Mouse (Mus musculus) frontal cortex, postnatal 10 days (tissue): ENCODE results near the gene Hsd11b1.
"Not testable (repeated sequence)": the region's sequence is repeated elsewhere in the genome, so short reads cannot be mapped to it uniquely, and the experiment has no call there.

Experiments used
- DNase-seq, 2 experiments: peaks; one replicate each; pipeline ENCODE4 v3.0.0; 2022; ENCODE audit warnings: low spot score in 2 of 2, mixed read lengths in 1 of 2

Hsd11b1 gene

GRCm38 (mm10) chr1:193263955-193264598, at the start of gene Hsd11b1:
Gene Hsd11b1, minus strand, starts transcription at chr1:193264075.
- DNase-seq, result no peak

GRCm38 (mm10) chr1:193311596-193311995, 47.7 kb upstream of the Hsd11b1 start:
- DNase-seq, result no peak

GRCm38 (mm10) chr1:193310519-193311085, 46.7 kb upstream of the Hsd11b1 start:
- DNase-seq, result no peak

- DNase-seq, result no peak
Measured at GRCm38 (mm10) chr1:193309785-193310518, 46.1 kb upstream of the Hsd11b1 start.

GRCm38 (mm10) chr1:193306832-193307231, 43.0 kb upstream of the Hsd11b1 start:
- no peak for DNase-seq

- no peak for DNase-seq
Measured at GRCm38 (mm10) chr1:193305386-193305785, 41.5 kb upstream of the Hsd11b1 start.

GRCm38 (mm10) chr1:193303096-193303495, 39.2 kb upstream of the Hsd11b1 start:
- DNase-seq, result no peak

- DNase-seq, result no peak
Measured at GRCm38 (mm10) chr1:193302093-193302405, 38.2 kb upstream of the Hsd11b1 start.

GRCm38 (mm10) chr1:193301216-193302092, 37.6 kb upstream of the Hsd11b1 start:
- DNase-seq, result no peak

- DNase-seq, result no peak
Measured at GRCm38 (mm10) chr1:193299995-193300394, 36.1 kb upstream of the Hsd11b1 start.

GRCm38 (mm10) chr1:193298141-193298765, 34.4 kb upstream of the Hsd11b1 start:
- DNase-seq, result no peak

GRCm38 (mm10) chr1:193295920-193296319, 32.0 kb upstream of the Hsd11b1 start:
- no peak for DNase-seq

- DNase-seq, result no peak
Measured at GRCm38 (mm10) chr1:193293926-193294325, 30.1 kb upstream of the Hsd11b1 start.

- no peak for DNase-seq
Measured at GRCm38 (mm10) chr1:193293039-193293438, 29.2 kb upstream of the Hsd11b1 start.

GRCm38 (mm10) chr1:193290686-193291085, 26.8 kb upstream of the Hsd11b1 start:
- no peak for DNase-seq

- no peak for DNase-seq
Measured at GRCm38 (mm10) chr1:193289914-193290313, 26.0 kb upstream of the Hsd11b1 start.

GRCm38 (mm10) chr1:193289076-193289475, 25.2 kb upstream of the Hsd11b1 start:
- no peak for DNase-seq

GRCm38 (mm10) chr1:193287578-193287977, 23.7 kb upstream of the Hsd11b1 start:
- no peak for DNase-seq

GRCm38 (mm10) chr1:193285766-193286325, 22.0 kb upstream of the Hsd11b1 start:
- not testable (repeated sequence) for DNase-seq

- no peak for DNase-seq
Measured at GRCm38 (mm10) chr1:193284228-193284779, 20.4 kb upstream of the Hsd11b1 start.

GRCm38 (mm10) chr1:193281344-193281743, 17.5 kb upstream of the Hsd11b1 start:
- DNase-seq, result no peak
